Mouse (Mus musculus) heart, postnatal 14 days (tissue): Measurements from ENCODE around the gene Ikbip. TPM values are rescaled to one million over a fixed set of nuclear protein-coding genes. Genes with fewer than 3 reads are reported as not detected.

ENCODE experiments used
- DNase-seq, 2 experiments: peaks; one replicate each; pipeline ENCODE4 v3.0.0; 2021 to 2022
- intact Hi-C: fragments of 180-260 bp; cut with DNase I; formaldehyde crosslinking; loops from one replicate; pipeline ENCODE4 v1.15.1; 2025
- total RNA-seq, 2 experiments: library from RNA; stranded (reverse); gene quantifications; 2 replicates each; pipeline ENCODE4 v1.2.3; 2021

The Ikbip gene
- total RNA-seq, 2 experiments from 2014 or later, result 18.2 to 18.7 TPM

- intact Hi-C loops, result no loop called here
Observed at GRCm38 (mm10) chr10:91105981-91106380, 23.2 kb downstream of the Ikbip start.

DNA sequence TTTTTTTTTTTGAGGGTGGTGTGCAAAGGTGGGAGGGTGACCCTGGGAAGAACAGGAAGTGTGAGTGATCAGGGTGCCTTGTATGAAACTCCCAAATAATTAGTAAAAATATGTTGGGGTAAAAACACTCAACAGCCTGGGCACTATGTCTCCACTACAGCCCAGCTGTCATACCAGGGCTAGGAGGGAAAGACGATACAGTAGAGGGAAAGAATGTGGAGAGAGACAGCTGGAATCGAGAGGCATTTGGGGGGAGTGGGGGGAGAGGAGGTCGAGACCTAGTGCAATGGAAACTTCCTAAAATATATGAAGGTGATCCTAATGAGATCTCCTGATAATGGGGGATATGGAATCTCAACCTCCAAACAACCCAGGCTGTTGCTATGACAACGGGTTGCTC lies 27.1 kb downstream of the Ikbip start:
- DNase-seq, result no peak
- intact Hi-C loops, result no loop called here

More at GRCm38 (mm10) chr10:91105981-91106380, 23.2 kb downstream of the Ikbip start:
- no peak for DNase-seq

- intact Hi-C loops, result no loop called here
- no peak for DNase-seq
Observed at GRCm38 (mm10) chr10:91116958-91117357, 34.2 kb downstream of the Ikbip start.

GRCm38 (mm10) chr10:91122646-91123045 lies 39.9 kb downstream of the Ikbip start:
- intact Hi-C loops, result loop anchor here (5.0 kb wide), 1 partner anchor 40 kb away; the partner anchor contains the start of genes Apaf1 and Ikbip
- no peak for DNase-seq

DNA sequence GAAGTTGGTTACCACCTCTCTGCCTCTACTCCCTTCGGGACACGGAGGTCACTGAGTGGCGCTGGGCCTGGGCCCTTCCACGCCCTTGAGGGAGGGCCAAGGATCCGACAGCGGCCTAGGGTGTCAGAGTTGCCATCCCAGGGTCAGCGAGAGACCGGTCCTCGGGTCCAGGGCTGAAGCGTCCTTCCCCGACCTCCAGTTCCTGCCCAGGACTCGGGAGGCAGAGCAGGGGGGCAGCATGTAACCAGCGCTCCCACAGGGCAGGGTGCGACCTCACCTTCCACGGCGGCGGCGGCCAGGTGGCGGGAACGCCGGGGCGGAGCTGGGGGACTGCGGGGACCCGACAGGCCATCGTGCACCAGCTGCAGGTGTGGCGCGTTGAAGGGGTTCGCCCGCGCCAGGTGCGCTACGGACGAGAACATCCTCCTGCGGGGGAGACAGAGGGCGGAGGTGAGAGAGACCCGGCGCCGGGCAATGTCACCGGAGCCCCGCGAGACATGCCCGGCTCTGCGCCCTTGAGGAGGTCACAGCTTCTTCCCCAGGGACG lies 40.6 kb downstream of the Ikbip start:
- intact Hi-C loops, result loop anchor here (5.0 kb wide), 1 partner anchor 41 kb away; the partner anchor contains the start of genes Apaf1 and Ikbip
- DNase-seq, result peak; percentile 52 to 67

- DNase-seq, result peak; percentile 98 to 99
- intact Hi-C loops, result loop anchor here (5.0 kb wide), 1 partner anchor 42 kb away; the partner anchor contains the start of genes Apaf1 and Ikbip
Observed at GRCm38 (mm10) chr10:91123828-91124822, 41.4 kb downstream of the Ikbip start, which contains the start of gene Slc25a3. Slc25a3 (minus strand) TSS chr10:91124059.

DNA sequence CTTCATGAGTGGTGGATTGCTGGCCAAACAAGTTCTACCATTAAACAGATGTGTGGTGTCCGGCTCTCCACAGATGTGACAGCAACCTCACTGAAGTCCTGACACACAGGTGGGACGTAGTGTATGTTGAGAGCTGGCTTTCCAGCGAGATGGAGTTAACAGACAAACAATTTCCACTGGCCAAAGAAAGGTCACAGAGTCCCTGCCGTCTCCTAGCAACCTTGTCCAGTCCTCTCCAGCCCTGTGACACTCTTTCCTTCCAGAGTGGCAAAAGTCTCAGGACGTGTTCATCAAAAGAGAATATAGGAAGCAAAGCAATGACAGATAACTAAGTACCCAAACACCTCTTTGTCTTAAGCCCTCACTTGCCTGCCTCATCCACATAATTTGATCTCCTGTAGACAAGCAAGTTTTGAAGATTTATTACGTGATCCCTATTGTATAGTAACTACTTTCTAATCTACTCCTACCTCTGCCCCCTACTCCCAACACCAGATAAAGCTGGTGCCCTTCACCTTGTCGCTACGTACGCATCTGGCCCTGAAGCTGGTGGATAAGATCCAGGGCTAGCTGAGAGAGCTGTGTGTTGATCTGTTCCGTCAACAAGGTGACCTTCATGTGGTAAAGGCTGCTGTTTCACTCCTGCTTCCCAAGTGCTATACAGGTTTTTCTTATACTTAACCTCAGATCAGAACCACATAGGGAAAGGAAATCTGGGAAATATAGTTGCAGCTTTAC lies 44.0 kb downstream of the Ikbip start:
- intact Hi-C loops, result no loop called here
- no peak for DNase-seq

- intact Hi-C loops, result no loop called here
Observed at GRCm38 (mm10) chr10:91127395-91127794, 44.7 kb downstream of the Ikbip start.

GRCm38 (mm10) chr10:91128551-91129160 lies 45.9 kb downstream of the Ikbip start:
- intact Hi-C loops, result no loop called here
- no peak for DNase-seq

More at GRCm38 (mm10) chr10:91127395-91127794, 44.7 kb downstream of the Ikbip start:
- DNase-seq, result no peak

DNA sequence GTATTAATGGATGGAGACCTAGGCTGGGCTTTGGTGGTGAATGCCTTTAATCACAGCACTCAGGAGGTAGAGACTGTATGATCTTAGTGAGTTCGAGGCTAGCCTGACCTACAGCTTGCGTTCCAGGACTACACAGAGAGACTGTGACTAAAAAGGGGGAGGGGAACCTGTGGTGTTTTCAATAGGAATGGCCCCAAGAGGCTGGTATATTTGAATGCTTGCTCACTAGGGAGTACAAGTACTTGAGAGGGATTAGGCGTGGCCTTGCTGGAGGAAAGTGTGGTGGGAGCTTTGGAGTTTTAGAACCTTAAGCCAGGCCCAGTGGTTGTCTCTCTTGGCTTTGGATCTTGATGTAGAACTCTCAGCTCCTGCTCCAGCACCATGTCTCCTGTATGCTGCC lies 48.1 kb downstream of the Ikbip start:
- intact Hi-C loops, result no loop called here
- no peak for DNase-seq

DNA sequence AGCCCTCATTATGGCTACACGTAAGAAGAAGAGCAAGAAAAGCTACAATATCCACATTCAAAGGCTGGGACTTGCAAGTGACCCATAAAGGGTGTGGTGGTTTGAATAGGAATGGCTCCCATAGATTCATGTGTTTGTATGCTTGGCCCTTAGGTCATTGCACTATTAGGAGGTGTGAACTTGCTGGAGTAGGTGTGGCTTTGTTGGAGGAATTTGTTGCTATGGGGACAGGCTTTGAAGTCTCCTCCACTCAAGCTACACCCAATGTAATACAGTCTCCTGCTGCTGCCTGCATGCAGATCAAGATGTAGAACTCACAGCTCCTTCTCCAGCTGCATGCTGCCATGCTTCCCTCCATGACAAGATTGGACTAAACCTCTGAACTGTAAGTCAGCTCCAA lies 48.8 kb downstream of the Ikbip start:
- intact Hi-C loops, result no loop called here
- no peak for DNase-seq

- intact Hi-C loops, result loop anchor here (5.0 kb wide), 1 partner anchor 53 kb away; the partner anchor contains the start of genes Apaf1 and Ikbip
- DNase-seq, result no peak
Observed at GRCm38 (mm10) chr10:91135302-91135972, 52.7 kb downstream of the Ikbip start.

- no peak for DNase-seq
- intact Hi-C loops, result loop anchor here (5.0 kb wide), 1 partner anchor 55 kb away; the partner anchor contains the start of genes Apaf1 and Ikbip
Observed at GRCm38 (mm10) chr10:91137400-91137799, 54.7 kb downstream of the Ikbip start.

- intact Hi-C loops, result loop anchor here (5.0 kb wide), 1 partner anchor 56 kb away; the partner anchor contains the start of genes Apaf1 and Ikbip
- no peak for DNase-seq
Observed at GRCm38 (mm10) chr10:91138317-91138716, 55.6 kb downstream of the Ikbip start.

GRCm38 (mm10) chr10:91139148-91139766 lies 56.5 kb downstream of the Ikbip start:
- intact Hi-C loops, result loop anchor here (5.0 kb wide), 1 partner anchor 57 kb away; the partner anchor contains the start of genes Apaf1 and Ikbip
- DNase-seq, result no peak

DNA sequence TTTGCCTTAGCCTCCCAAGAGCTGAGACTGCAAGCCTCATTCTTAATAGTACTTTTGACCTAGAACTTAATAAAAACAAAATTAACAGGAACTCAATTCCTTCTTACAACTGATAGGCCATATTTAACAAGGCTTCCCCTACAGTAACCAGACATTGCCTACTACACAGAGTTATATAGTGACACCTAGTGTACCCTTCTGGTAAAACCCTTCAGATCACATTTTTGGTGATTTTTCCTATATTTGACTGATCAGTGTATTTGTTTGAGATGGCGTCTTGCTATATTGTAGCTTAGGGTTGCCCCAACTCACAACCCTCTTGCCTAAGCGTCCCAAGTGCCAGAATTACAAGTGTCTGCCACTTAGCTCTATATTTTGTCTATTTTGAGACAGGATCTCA lies 58.8 kb downstream of the Ikbip start:
- intact Hi-C loops, result loop anchor here (2.0 to 5.0 kb wide), 2 partner anchors 71 to 414 kb away; no protein-coding TSS in a partner anchor
- no peak for DNase-seq

GRCm38 (mm10) chr10:91142654-91143191 lies 60.0 kb downstream of the Ikbip start:
- intact Hi-C loops, result loop anchor here (5.0 kb wide), 1 partner anchor 415 kb away; no protein-coding TSS in a partner anchor

More at GRCm38 (mm10) chr10:91142654-91143191, 60.0 kb downstream of the Ikbip start:
- DNase-seq, result no peak
